Mouse (Mus musculus) neural tube, embryonic 13.5 days (tissue): ENCODE measurements around the gene Fbxl17. TPM values are rescaled to one million over a fixed set of nuclear protein-coding genes. Genes with fewer than 3 reads are reported as not detected.
A peak's percentile ranks its signal among the peaks of the same experiment; 100 is the strongest.

Source experiments
- ATAC-seq: fragments of 200-750 bp; cut with Nextera tagmentation; 2 replicates; pipeline ENCODE4 v1.8.0; 2017; ENCODE audit warnings: low read depth, mild to moderate bottlenecking, moderate TSS enrichment, moderate library complexity
- H3K27ac ChIP-seq: fragments of 300-500 bp; sonication (generic); replicated peaks from 2 replicates; pipeline ENCODE4 v1.5.1; 2015; ENCODE audit warnings: moderate library complexity, mild to moderate bottlenecking, inconsistent platforms
- H3K27me3 ChIP-seq: fragments of 300-500 bp; sonication (generic); 2 replicates; pipeline ENCODE4 v1.6.1; 2015; ENCODE audit warnings: mild to moderate bottlenecking, inconsistent platforms
- H3K36me3 ChIP-seq: fragments of 300-500 bp; sonication (generic); 2 replicates; pipeline ENCODE4 v1.6.1; 2015; ENCODE audit warnings: mild to moderate bottlenecking, inconsistent platforms
- H3K4me1 ChIP-seq: fragments of 300-500 bp; sonication (generic); replicated peaks from 2 replicates; pipeline ENCODE4 v1.6.1; 2015; ENCODE audit warnings: inconsistent platforms
- H3K4me2 ChIP-seq: fragments of 300-500 bp; sonication (generic); 2 replicates; pipeline ENCODE4 v1.6.1; 2015; ENCODE audit warnings: inconsistent platforms, mild to moderate bottlenecking, moderate library complexity
- H3K4me3 ChIP-seq: fragments of 300-500 bp; sonication (generic); 2 replicates; pipeline ENCODE4 v1.5.1; 2015; ENCODE audit warnings: mild to moderate bottlenecking, inconsistent platforms
- H3K9ac ChIP-seq: fragments of 300-500 bp; sonication (generic); 2 replicates; pipeline ENCODE4 v1.6.1; 2015; ENCODE audit warnings: moderate library complexity, mild to moderate bottlenecking, inconsistent platforms
- H3K9me3 ChIP-seq: fragments of 300-500 bp; sonication (generic); 2 replicates; pipeline ENCODE4 v1.6.1; 2016; ENCODE audit warnings: inconsistent platforms
- WGBS: fragments of 180-500 bp; shearing (Covaris S2); methylation state at CpG from one replicate; pipeline ENCODE4 v1.1.7; 2015; 5-methylcytosine and 5-hydroxymethylcytosine counted together
- polyA plus RNA-seq: library from polyadenylated mRNA; unstranded; fragments of >200 nt; fragmentation: Nextera tagmentation; extraction: Ambion mirVana; gene quantifications from 2 replicates; pipeline ENCODE4 v1.2.1, GENCODE M21; 2015

Gene Fbxl17
- polyA plus RNA-seq, 1 experiment from 2014 or later: 9.2 TPM

DNA sequence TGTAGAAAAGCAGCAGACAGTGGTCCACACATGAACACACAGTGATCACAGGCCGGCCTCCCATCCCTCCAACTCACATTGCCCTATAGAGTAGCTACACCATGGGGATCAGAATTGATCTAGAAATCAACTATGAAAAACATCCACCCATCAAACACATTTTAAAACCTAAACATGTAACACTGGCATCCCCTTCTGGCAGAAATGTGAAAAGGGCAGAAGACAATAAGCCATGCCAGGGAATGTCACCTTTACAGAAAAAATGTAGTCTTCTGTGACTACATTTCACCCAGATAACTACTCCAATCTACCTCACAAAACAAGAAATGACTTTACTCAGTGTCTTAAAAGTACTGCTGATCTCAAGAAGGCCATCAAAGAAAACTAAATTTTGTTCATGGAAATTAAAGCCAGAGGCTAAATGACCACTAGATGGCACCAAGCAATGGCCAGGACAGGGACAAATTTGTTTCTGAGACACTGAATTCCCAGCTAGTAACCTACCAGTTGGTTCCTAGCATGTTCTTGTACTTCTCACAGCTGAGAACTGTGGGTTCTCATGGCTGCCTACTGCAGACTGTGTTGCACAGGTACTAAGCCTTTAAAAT lies 85.7 kb downstream of the Fbxl17 start:
- Histone ChIP-seq H3K9me3 (peaks cover 7% of the 10 kb centered on the region; the same call in 1 of the 2 replicates), H3K4me3 (no peak overlapping the region), H3K36me3 (peaks cover 5% of the 10 kb centered on the region; the same call in 1 of the 2 replicates), H3K27me3 (no peaks in the 10 kb centered on the region), H3K4me2 (no peak overlapping the region), H3K27ac (no peak overlapping the region), H3K4me1 (no peaks in the 10 kb centered on the region), H3K9ac (no peak overlapping the region)
- WGBS: 87% methylated on average over 1 of the region's 1 CpGs
- ATAC-seq: no peak

DNA sequence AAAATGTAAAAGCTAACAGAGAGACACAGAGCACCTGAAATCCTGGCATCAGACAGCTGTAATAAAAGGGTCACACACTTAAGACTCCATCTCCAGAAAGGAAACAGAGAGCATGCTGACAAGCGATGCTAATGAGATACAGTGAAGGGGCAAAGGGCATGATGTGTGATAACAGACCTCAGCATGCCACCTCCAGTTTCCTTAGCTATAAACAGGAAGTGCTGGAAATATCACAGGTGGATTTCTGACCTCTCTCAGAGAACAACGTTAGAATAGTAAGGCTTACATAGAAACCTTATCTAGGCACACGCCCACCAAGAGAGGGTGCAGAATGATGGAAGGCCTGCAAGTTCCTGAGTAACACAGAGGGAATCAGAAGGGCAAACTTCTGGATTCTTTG lies 88.3 kb downstream of the Fbxl17 start:
- H3K4me1 ChIP-seq: peaks cover 3% of the 10 kb centered on the region
- no peak overlapping the region for H3K27ac ChIP-seq
- 86% methylated on average over 3 of the region's 3 CpGs for WGBS
- H3K27me3 ChIP-seq: no peaks in the 10 kb centered on the region
- H3K9ac ChIP-seq: no peak overlapping the region
- peaks cover 5% of the 10 kb centered on the region; the same call in 1 of the 2 replicates for H3K36me3 ChIP-seq
- peaks cover 7% of the 10 kb centered on the region; the same call in 1 of the 2 replicates for H3K9me3 ChIP-seq
- no peak overlapping the region for H3K4me3 ChIP-seq
- no peak for ATAC-seq
- no peak overlapping the region for H3K4me2 ChIP-seq

DNA sequence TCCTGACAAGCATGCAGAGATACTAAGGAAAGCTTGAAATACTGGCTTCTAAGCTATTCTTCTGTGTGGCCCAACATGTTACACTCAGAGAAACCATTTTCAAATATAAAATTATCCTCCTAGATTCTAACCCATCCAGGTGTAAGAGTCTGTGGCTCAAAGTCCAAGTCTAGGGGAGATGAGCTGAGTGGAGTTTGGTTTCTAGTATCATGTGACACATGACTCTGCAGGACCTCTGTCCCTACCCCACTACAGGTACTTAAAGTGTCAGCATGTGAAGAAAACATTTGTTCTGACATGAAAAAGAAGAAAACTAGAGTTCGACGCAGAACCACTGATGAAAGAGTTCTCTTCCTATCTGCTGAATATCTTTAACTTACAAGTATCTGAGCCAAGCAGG lies 89.7 kb downstream of the Fbxl17 start:
- Histone ChIP-seq H3K36me3 (peaks cover 5% of the 10 kb centered on the region; the same call in 1 of the 2 replicates), H3K27ac (no peak overlapping the region), H3K9me3 (peaks cover 7% of the 10 kb centered on the region; the same call in 1 of the 2 replicates), H3K4me1 (peaks cover 11% of the 10 kb centered on the region), H3K9ac (no peak overlapping the region), H3K4me2 (no peak overlapping the region), H3K4me3 (no peak overlapping the region), H3K27me3 (no peaks in the 10 kb centered on the region)
- 92% methylated on average over 2 of the region's 2 CpGs for WGBS
- ATAC-seq: no peak

DNA sequence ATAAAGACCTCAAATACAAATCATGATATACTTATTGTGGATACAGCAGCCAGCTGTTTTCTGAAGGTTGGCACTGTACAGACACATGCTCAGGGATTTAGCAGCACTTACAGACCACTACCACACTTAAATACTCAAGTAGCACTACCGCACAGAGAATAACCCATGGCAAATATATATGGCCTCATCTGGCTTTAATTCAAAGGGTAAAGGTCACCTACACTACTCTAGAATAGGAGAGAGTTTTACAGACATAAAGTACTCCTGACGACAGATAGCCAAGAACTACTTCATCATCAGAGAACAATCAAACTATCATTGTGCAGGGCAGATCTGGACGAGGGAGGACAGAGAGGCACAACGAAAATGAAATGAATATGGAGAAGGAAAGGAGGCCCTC lies 93.9 kb downstream of the Fbxl17 start:
- Histone ChIP-seq H3K27me3 (no peaks in the 10 kb centered on the region), H3K4me3 (no peak overlapping the region), H3K4me1 (peaks cover 34% of the 10 kb centered on the region), H3K27ac (0 out of 2 replicates have a peak overlapping the region, but pooled peaks have one; percentile 4), H3K9me3 (no peaks in the 10 kb centered on the region), H3K36me3 (no peaks in the 10 kb centered on the region), H3K4me2 (no peak overlapping the region), H3K9ac (no peak overlapping the region)
- ATAC-seq: no peak
- 58% methylated on average over 4 of the region's 4 CpGs for WGBS

DNA sequence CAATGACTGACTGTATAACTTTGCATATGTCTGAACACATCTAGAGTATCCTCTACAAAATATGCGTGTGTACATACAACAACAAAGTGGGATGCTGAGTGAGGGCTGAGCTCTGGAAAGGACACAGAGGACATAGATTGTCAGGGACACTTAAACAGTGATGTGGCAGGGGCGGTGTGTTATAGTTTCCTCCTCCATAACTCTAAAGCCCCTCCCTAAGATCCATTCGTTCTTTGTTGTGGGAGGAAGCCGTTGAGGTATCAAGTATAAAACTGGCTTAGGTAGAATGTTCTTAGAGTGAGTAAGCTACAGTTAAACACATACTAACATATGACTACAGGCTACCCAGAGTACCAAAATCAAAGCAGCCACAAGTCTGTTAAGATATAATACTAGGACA lies 94.3 kb downstream of the Fbxl17 start:
- no peak overlapping the region for H3K4me2 ChIP-seq
- H3K27me3 ChIP-seq: no peaks in the 10 kb centered on the region
- ATAC-seq: no peak
- no peak overlapping the region for H3K27ac ChIP-seq
- H3K4me1 ChIP-seq: peaks cover 34% of the 10 kb centered on the region
- WGBS: 88% methylated on average over 4 of the region's 4 CpGs
- H3K36me3 ChIP-seq: no peaks in the 10 kb centered on the region
- no peak overlapping the region for H3K9ac ChIP-seq
- H3K4me3 ChIP-seq: no peak overlapping the region
- H3K9me3 ChIP-seq: no peaks in the 10 kb centered on the region

DNA sequence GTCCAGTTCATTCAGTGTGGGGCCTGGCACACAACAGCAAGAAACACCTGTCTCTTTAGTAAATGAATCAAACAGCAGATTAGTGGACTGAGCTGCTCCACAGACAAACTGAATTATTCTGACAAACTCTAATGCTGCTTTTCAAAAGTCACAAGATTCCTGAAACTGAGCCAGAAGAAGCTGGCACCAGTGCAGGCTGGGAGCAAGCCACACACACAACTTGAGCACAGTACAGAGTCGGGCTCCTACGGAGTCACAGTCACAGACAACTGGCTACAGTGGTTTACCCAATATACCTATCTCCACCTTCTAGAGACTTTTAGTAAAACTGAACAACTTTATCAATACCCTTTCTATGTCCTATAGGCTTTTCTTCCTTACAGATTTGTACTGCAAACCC lies 94.8 kb downstream of the Fbxl17 start:
- no peaks in the 10 kb centered on the region for H3K27me3 ChIP-seq
- H3K4me1 ChIP-seq: peaks cover 34% of the 10 kb centered on the region
- ATAC-seq: no peak
- H3K9ac ChIP-seq: no peak overlapping the region
- H3K36me3 ChIP-seq: no peaks in the 10 kb centered on the region
- no peaks in the 10 kb centered on the region for H3K9me3 ChIP-seq
- WGBS: 83% methylated on average over 2 of the region's 2 CpGs
- H3K27ac ChIP-seq: no peak overlapping the region
- H3K4me2 ChIP-seq: no peak overlapping the region
- no peak overlapping the region for H3K4me3 ChIP-seq

DNA sequence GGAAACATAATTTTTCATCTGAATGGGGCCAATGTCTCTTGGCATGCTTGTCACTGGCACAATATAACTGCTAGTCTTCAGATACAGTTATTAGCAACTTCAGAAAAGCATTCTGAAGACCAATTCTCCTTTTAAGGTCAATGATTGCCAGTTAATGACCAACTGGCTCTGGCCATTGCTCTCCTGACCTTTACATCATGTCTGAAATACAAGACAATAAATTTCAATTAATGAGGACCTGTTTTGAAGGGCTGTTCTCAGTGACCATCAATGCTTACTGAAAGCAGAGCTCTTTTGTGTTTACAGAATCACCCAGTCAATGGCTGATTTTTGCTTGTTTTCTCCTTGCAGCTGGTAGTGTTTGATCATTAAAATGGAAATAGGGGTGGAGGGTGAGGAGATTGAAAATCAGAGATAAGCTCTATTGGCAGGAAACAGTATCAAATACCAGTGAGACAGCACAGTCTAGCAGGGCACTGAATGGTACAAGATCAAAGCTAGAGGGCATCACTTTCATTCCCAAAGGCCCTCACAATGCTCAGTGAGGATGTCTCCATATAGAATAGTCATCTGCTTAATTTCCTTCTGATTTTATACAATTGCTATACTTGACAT lies 95.9 kb downstream of the Fbxl17 start:
- H3K4me2 ChIP-seq: no peak overlapping the region
- no peak for ATAC-seq
- H3K27ac ChIP-seq: no peak overlapping the region; the same call in 1 of the 2 replicates
- H3K36me3 ChIP-seq: no peaks in the 10 kb centered on the region
- H3K4me3 ChIP-seq: no peak overlapping the region
- no peak overlapping the region for H3K9ac ChIP-seq
- H3K4me1 ChIP-seq: peaks cover 34% of the 10 kb centered on the region
- no peaks in the 10 kb centered on the region for H3K27me3 ChIP-seq
- H3K9me3 ChIP-seq: no peaks in the 10 kb centered on the region

DNA sequence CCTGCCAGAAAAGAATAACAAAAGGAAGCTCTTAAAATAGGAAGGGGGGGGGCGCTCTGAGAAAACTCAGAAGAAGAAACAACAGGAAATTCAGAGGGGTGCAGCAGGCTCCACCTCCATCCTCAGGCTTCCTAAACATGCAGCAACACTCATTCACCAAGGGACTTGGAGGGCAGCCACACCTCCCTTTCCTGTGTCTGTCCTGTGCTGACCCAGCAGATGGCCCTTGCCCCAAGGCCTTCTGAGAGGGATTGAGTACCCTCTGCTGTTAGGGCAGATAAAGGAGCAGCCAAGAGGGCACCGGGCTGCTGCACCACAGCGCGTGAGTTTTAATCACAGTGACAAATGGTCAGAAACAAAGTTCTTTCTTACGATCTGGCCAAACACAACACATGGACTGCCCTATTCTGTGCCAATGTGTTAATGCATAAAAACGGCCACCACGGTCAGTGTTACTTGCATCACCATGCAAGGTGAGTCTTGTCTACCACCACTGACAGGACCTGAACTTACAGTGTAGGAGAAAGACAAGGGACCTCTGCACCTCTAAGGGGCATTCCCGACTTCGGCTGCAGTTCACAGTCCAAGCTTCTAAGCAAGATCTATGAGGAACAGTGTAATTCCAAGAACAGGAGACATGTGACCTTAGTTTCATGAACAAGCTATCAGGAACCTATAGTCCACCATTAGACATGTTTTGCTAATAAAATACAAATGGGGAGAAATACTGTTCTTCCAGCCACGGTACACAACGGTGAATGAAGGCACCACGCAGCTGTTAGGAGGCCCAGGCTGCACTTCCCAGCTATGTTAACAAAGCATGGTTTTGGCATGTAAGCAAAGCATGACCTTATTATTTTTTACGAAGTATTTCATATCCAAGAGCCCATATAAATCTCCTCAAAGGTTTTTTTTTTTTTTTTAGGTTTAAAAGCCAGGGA lies 96.8 kb downstream of the Fbxl17 start:
- Histone ChIP-seq H3K9ac (no peak overlapping the region), H3K9me3 (no peaks in the 10 kb centered on the region), H3K27me3 (no peaks in the 10 kb centered on the region), H3K27ac (no peak overlapping the region), H3K4me2 (no peak overlapping the region), H3K36me3 (no peaks in the 10 kb centered on the region), H3K4me1 (peaks cover 34% of the 10 kb centered on the region), H3K4me3 (no peak overlapping the region)
- ATAC-seq: no peak; the same call in 1 of the 2 replicates
- WGBS: 69% methylated on average over 13 of the region's 13 CpGs

DNA sequence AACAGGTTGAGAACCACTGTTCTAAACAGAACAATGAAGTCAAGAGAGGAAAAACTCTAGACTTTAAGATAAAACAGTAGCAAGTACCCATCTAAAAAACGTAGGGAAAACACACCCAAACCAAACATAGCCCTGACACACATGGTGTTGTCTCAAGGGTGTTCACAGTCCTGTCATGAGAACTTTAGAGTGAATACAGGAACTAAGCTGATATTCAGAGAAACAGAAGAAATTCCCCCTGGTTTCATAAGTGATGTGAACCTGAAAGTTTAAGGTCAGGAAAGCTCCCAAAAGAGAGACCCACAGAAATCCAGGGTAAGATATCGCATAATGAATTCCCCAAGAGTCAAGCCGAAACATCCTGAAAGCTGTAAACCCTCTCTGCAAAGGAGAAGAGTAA lies 97.6 kb downstream of the Fbxl17 start:
- Histone ChIP-seq H3K9me3 (no peaks in the 10 kb centered on the region), H3K9ac (no peak overlapping the region), H3K4me1 (peaks cover 34% of the 10 kb centered on the region), H3K27ac (no peak overlapping the region), H3K36me3 (no peaks in the 10 kb centered on the region), H3K4me3 (no peak overlapping the region), H3K4me2 (no peak overlapping the region), H3K27me3 (no peaks in the 10 kb centered on the region)
- no peak for ATAC-seq
- WGBS: 71% methylated on average over 3 of the region's 3 CpGs

DNA sequence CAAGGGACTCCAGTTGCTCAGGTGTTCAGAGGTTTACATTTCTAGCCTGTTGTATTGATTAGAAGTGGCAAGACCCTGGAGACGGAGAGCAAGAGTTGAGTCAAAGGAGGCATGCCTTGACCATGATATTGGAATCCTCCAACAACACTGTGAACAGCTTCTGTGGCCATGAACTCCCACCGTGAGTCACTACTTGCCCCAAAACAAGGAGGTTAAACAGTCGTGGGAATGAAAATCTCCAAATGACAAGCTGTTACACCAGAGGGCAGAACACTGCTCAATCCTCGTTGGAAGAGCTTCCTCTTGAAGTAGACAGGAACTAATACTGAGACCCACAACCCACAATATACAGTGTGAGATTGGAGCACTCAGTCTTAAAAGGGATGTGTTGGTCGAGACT lies 99.2 kb downstream of the Fbxl17 start:
- ATAC-seq: no peak
- Histone ChIP-seq H3K9me3 (no peaks in the 10 kb centered on the region), H3K27ac (no peak overlapping the region), H3K4me2 (no peak overlapping the region), H3K4me3 (no peak overlapping the region), H3K9ac (no peak overlapping the region), H3K27me3 (no peaks in the 10 kb centered on the region), H3K4me1 (peaks cover 23% of the 10 kb centered on the region), H3K36me3 (no peaks in the 10 kb centered on the region)
- WGBS: 86% methylated on average over 5 of the region's 5 CpGs

DNA sequence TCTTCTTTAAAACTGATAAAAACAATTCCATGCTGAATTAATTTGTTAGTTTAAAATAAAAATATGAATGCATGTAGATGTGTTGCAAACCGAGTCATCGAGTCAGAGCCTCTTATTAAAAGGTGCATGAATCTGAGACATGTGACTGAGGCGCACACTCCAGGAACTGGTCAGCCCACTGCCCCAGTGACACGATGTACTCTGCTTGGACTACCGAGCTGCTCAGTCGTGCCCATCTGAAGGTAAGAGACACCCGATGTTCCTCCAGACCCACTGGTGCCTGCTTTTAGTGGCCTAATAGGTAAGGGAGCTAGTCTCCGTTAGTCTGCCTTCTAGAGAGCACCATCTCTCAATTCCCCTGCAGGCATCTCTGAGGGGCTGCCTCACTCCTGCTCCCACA lies 100.0 kb downstream of the Fbxl17 start:
- no peak overlapping the region for H3K4me3 ChIP-seq
- peaks cover 21% of the 10 kb centered on the region for H3K4me1 ChIP-seq
- no peak overlapping the region for H3K27ac ChIP-seq
- H3K9ac ChIP-seq: no peak overlapping the region
- no peaks in the 10 kb centered on the region for H3K36me3 ChIP-seq
- no peaks in the 10 kb centered on the region for H3K27me3 ChIP-seq
- no peak overlapping the region for H3K4me2 ChIP-seq
- 93% methylated on average over 8 of the region's 8 CpGs for WGBS
- no peak for ATAC-seq
- no peaks in the 10 kb centered on the region for H3K9me3 ChIP-seq

DNA sequence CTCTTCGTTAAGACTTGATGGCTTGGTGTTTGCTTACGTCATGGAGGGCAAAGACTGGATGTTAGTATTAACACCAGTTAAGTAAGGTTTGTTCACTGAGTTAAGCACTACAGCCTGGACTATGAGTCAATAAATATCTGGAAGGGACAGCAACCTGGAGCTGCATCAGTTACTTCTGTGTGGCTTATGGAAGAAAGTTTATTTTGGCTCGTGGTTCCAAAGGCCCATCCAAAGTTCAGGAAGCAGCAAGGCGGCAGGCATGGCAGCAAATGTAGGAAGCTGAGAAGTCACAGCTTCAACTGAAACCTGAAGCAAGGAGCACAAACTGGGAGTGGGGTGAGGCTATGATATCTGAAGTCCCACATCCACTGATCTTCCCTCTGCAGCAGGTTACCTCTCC lies 108.3 kb downstream of the Fbxl17 start:
- no peak overlapping the region for H3K27ac ChIP-seq
- no peak overlapping the region for H3K9ac ChIP-seq
- H3K4me1 ChIP-seq: no peaks in the 10 kb centered on the region
- no peak overlapping the region for H3K4me3 ChIP-seq
- no peaks in the 10 kb centered on the region for H3K36me3 ChIP-seq
- WGBS: 83% methylated on average over 4 of the region's 4 CpGs
- H3K4me2 ChIP-seq: no peak overlapping the region
- H3K9me3 ChIP-seq: no peaks in the 10 kb centered on the region
- no peaks in the 10 kb centered on the region for H3K27me3 ChIP-seq
- ATAC-seq: no peak
